Mouse (Mus musculus) kidney, adult 2 months (tissue): ENCODE results near the gene Sult1a1.

Experiments
- CTCF ChIP-seq: fragments of 200-500 bp; conservative IDR thresholded peaks from 2 replicates; pipeline ENCODE4 v1.5.1; 2011; ENCODE audit warnings: low read depth, mild to moderate bottlenecking, control low read depth, low read length, moderate library complexity, mixed read lengths; ENCODE audit not compliant: insufficient read depth, insufficient read length
- POLR2A ChIP-seq: fragments of 200-500 bp; IDR thresholded peaks from one replicate; pipeline ENCODE4 v1.6.1; 2011; ENCODE audit warnings: low read depth, low read length, control low read depth

DNA sequence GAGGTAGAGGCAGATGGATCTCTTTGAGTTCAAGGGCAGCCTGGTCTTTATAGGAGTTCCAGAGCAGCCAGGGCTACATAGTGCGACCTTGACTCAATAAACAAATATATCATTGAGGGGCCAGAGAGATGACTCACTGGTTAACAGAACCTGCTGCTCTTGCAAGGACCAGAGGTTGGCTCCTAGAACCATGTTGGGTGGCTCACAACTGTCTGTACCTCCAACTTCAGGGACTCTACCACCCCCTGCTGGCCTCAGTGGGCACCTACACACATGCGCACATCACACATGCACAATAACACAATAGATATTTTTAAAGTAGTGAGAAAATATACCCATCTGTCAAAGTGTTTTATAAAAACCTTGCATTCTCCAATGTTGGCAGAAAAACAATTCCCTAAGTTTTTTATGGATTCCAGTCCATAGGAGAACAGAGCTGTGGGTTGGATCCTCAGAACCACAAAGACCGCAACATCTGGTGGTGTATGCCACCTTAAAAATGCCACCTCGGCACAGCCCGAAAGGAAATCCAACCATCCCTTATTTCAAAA lies 42.6 kb upstream of the Sult1a1 start:
- TF ChIP-seq POLR2A (no peak), CTCF (0 out of 2 replicates have a peak, but pooled peaks have one; percentile 21)
